Mouse (Mus musculus): Measurements from ENCODE around the gene Lbx1.

- TF ChIP-seq CTCF (IDR thresholded peaks at IDR 0.05; ENCODE audit: control insufficient read depth, insufficient read depth, insufficient replicate concordance, low read depth, low read length) (no peak), POLR2A (IDR thresholded peaks at IDR 0.05; ENCODE audit: control insufficient read depth, low read depth, low read length) (no peak)
These were observed 6.1 kb downstream of the Lbx1 start for GRCm38 (mm10) chr19:45229378-45230135.
